Mouse (Mus musculus): Measurements from ENCODE around the gene A730015C16Rik. TPM values are rescaled to one million over a fixed set of nuclear protein-coding genes. Genes with fewer than 3 reads are reported as not detected.

Gene A730015C16Rik
- 0.45 TPM in 1 of 2 replicates, not detected in the other for polyA plus RNA-seq (2012; ENCODE audit: low replicate concordance)

GRCm38 (mm10) chr4:108848505-108848848, at the start of gene A730015C16Rik:
A730015C16Rik (minus strand) TSS chr4:108848619.

DNA sequence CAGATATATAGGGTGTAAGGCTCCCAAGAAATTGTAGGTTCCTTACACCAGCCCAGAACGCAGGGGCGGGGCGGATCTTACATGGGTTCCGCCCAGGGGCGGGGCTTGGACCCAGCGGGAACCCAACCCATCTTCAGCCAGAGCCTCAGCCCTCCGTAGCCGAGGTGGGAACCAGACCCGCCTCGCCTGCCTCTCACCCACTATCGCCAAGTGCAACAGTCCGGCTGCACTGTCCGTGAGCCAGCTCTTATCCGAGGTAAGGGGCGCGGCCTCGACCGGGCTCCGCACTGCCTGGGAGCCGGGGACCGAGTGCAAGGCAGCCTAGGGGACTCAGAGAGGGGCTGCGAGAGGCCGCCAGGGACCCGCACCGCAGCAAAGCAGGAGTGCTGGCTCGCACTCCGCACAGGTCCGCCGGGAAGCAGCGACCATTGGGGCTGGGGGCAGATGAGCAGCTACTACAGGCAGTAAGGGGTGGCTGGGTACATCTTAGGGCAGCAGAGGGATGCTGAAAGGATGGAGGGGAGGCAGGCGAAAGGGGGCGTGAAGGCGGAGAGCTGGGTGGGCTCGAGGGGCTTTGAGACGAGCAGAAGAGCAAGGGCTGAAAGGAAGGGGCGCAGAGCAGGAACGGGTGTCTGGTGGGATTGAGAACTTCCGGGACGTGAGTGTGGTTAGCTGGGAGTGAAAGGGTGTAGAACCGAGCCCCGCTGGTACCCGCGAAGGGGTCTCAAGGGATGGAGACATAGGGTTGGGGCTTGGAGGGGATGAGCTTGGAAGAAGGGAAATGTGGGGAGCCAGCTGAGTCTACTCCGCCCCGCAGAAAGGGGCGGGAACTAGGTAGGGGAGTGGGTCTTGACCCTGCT, 30.8 kb upstream of the A730015C16Rik start, which contains the start of gene Rab3b:
Gene Rab3b (plus strand): TSS at position 101 of the 860 bp plus-strand sequence.

GRCm38 (mm10) chr4:108847715-108848504, 509 bp downstream of the A730015C16Rik start, which contains the start of gene Kti12:
Kti12 (plus strand) TSS chr4:108847785.

DNA sequence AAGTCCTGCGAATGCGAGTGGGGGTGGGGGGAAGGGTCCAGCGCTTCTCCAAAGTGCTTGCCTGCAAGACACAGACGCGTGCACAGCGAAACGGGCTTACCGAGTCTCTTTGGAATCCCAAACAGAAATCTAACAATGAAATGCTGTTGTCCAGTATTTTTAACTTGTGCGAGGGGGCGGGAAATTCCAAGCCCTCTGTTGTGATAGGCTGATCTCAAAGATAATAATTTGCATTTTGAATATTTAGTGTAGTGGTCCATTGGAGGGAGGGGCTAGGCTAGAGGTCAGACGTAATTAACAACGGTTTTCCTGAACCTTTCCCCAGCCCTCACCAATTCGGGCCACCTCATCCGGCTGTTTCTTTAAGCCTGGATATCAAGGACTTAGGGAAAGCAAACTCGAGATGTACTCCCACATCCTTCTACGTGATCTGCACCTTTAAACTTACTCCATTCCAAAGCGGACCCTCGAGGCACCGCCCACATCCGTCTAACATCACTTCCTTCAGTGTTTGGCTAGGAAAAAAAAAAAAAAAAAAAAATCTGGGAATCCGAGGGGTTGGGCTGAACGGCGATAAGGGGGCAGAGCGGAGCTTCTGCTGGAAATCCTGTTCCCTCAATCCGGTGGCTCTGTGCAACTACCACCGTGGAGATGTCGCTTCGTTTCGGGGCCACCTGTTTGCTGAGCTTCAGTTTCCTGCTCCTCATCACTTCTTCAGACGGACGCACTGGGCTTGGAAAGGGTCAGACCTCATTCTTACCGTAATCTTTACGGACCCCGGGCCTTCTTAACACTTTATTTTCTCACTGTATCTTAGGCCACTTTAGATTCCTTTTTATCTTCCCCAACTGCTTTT, 14.1 kb downstream of the A730015C16Rik start, which contains the start of gene Txndc12:
Gene Txndc12 (plus strand): TSS at position 487 of the 856 bp plus-strand sequence.

DNA sequence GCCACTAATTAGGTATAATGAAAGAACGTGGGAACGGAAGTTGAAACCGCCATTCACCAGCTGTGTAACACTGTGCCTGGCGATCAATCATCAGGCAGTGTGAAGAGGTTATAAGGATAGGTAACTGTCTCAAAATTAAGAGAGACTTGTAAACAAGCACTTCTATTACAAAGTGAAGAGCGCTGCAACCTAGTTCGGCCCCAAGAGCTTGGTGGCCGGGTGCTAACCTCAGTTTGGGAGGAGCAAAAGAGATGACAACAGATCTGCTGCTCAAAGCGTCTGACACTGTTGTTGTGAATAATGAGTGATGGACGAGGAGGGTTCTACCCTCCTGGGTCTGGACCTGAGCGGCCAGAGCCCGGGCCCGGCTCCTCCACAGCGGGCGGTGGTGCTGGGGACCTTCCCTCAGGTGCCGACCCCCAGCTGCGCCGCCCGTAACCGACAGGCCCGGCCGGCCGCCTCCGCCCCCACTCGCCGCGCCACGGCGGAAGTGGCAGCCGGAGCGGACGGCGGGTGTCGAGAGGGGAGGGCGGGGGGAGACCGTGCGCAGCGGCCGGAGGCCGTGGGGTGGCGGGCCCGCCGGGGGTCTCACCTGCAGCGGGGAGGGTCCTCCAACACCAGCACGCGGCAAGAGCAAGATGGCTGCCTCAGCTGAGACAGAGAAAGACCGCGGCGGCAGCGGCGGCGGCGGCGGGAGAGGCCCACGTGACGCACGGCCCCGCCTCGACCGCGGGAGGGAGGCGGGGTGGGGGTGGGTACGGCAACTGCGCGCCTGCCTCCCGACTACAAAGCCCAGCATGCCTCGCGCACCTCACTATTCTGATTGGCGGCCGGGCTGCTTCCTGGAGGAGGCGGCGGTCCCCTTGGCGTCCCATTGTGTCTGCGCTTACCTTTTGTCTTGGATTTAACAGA, 15.2 kb downstream of the A730015C16Rik start, which contains the start of gene Btf3l4:
Gene Btf3l4 (minus strand): TSS at position 699 of the 912 bp plus-strand sequence.

Other genes with a start within 250 kb of the A730015C16Rik start
- gene Cc2d1b, start 228.7 kb downstream of the A730015C16Rik start, polyA plus RNA-seq (2012; ENCODE audit: low replicate concordance) = 67.9 and 97.8 TPM in 2 replicates
- 0.06 and 0.36 TPM in 2 replicates for gene 3110021N24Rik, start 129.0 kb downstream of the A730015C16Rik start, polyA plus RNA-seq (2012; ENCODE audit: low replicate concordance)
- 0.68 and 1.6 TPM in 2 replicates for gene Zfyve9, start 67.8 kb downstream of the A730015C16Rik start, polyA plus RNA-seq (2012; ENCODE audit: low replicate concordance)
- gene Btf3l4, start 15.0 kb downstream of the A730015C16Rik start, polyA plus RNA-seq (2012; ENCODE audit: low replicate concordance) = 7.4 and 8.8 TPM in 2 replicates
- gene Txndc12, start 14.0 kb downstream of the A730015C16Rik start, polyA plus RNA-seq (2012; ENCODE audit: low replicate concordance) = 16.2 and 21.3 TPM in 2 replicates
- 47.1 and 49.4 TPM in 2 replicates for gene Kti12, start 834 bp downstream of the A730015C16Rik start, polyA plus RNA-seq (2012; ENCODE audit: low replicate concordance)
- gene Rab3b, start 30.4 kb upstream of the A730015C16Rik start, polyA plus RNA-seq (2012; ENCODE audit: low replicate concordance) = 0.55 and 0.97 TPM in 2 replicates
- gene Nrd1, start 152.0 kb upstream of the A730015C16Rik start, polyA plus RNA-seq (2012; ENCODE audit: low replicate concordance) = 20.7 and 29.3 TPM in 2 replicates